ENCODE assay signal across 22 mouse cellular contexts in genomic region chr4:128155226-128155625, GRCm38 (mm10).
DNase-seq lines count a peak whose midpoint lies in the region; ATAC-seq lines count a peak whose summit lies in the region.
"Had no signal": no experiment of that assay in that cellular context is flagged by ENCODE, and none has a peak within 500 bp of the region (broad histone marks: within the 10 kb centered on the region; RNA-seq: fewer than 3 reads in every experiment).

No protein-coding gene starts in this region.

- intact Hi-C loops in left cerebral cortex, postnatal 4 days (cut with DNase I): no loop called here

- 27% methylated on average over 3 of the region's 3 CpGs for WGBS in midbrain, embryonic 12.5 days
- 33% methylated on average over 3 of the region's 3 CpGs for WGBS in midbrain, embryonic 11.5 days
- 20% methylated on average over 3 of the region's 3 CpGs for WGBS in embryonic facial prominence, embryonic 10.5 days
- 11% methylated on average over 3 of the region's 3 CpGs for WGBS in limb, embryonic 11.5 days

- DNase-seq in embryo, embryonic 9.5 days (ENCODE audit: extremely low spot score): peak; percentile 9
- no peak for DNase-seq in embryo, embryonic 10.5 days (ENCODE audit: low spot score)
- no peak for DNase-seq in midbrain, embryonic 11.5 days (ENCODE audit: low spot score, missing footprints)
- DNase-seq in embryonic facial prominence, embryonic 10.5 days (ENCODE audit: low spot score): peak; percentile 22
- peak; percentile 64 for DNase-seq in limb, embryonic 11.5 days (ENCODE audit: low spot score)
- no peak for DNase-seq in left cerebral cortex, postnatal 4 days
- DNase-seq: adrenal gland, postnatal 14 days; cerebellum, adult 18-20 months; cerebellum, adult 9-11 months; cerebellum, postnatal 36 days; gastrocnemius, postnatal 10 days; heart, adult 18-20 months; heart, postnatal 14 days had no signal

- H3K27me3 ChIP-seq in midbrain, embryonic 12.5 days: no peaks in the 10 kb centered on the region
- no peaks in the 10 kb centered on the region for H3K27me3 ChIP-seq in midbrain, embryonic 11.5 days (ENCODE audit: control insufficient read depth, insufficient read depth, low read length)
- no peaks in the 10 kb centered on the region for H3K27me3 ChIP-seq in embryonic facial prominence, embryonic 10.5 days (replicated peaks; ENCODE audit: low read depth, poor library complexity, severe bottlenecking)
- no peaks in the 10 kb centered on the region for H3K27me3 ChIP-seq in limb, embryonic 11.5 days (ENCODE audit: control insufficient read depth, insufficient read depth, low read length)
- H3K27me3 ChIP-seq: CH12.LX; forebrain, embryonic 15.5 days; heart, embryonic 15.5 days; hindbrain, embryonic 13.5 days; Patski had no signal

- ATAC-seq in midbrain, embryonic 12.5 days (ENCODE audit: low FRiP score, low read depth): no peak
- no peak for ATAC-seq in midbrain, embryonic 11.5 days (ENCODE audit: low FRiP score)
- no peak for ATAC-seq in limb, embryonic 11.5 days (ENCODE audit: insufficient number of reproducible peaks, low FRiP score, low TSS enrichment, low read depth)
- ATAC-seq: activated CD4-positive, CD25-positive, alpha-beta regulatory T cell, adult 4 months; forebrain, embryonic 15.5 days; hindbrain, postnatal 0 days; Patski had no signal

- no peak overlapping the region for H3K4me3 ChIP-seq in midbrain, embryonic 12.5 days
- no peak overlapping the region for H3K4me3 ChIP-seq in midbrain, embryonic 11.5 days (ENCODE audit: low read depth, low read length)
- H3K4me3 ChIP-seq in embryonic facial prominence, embryonic 10.5 days: no peak overlapping the region
- no peak overlapping the region for H3K4me3 ChIP-seq in limb, embryonic 11.5 days (ENCODE audit: low read depth, low read length)
- H3K4me3 ChIP-seq: forebrain, embryonic 15.5 days; heart, embryonic 10.5 days; heart, embryonic 15.5 days; hindbrain, embryonic 13.5 days had no signal

- peaks cover 9% of the 10 kb centered on the region; the same call in 1 of the 2 replicates for H3K4me1 ChIP-seq in midbrain, embryonic 12.5 days
- H3K4me1 ChIP-seq in midbrain, embryonic 11.5 days (ENCODE audit: control insufficient read depth, insufficient read depth, low read length): no peaks in the 10 kb centered on the region
- peaks cover 10% of the 10 kb centered on the region for H3K4me1 ChIP-seq in embryonic facial prominence, embryonic 10.5 days
- 0 out of 2 replicates have a peak, but pooled peaks cover 5% of the 10 kb centered on the region for H3K4me1 ChIP-seq in limb, embryonic 11.5 days (ENCODE audit: control insufficient read depth, insufficient read depth, low read length)
- H3K4me1 ChIP-seq: forebrain, embryonic 15.5 days; heart, embryonic 15.5 days had no signal

- H3K9me3 ChIP-seq in midbrain, embryonic 12.5 days: no peaks in the 10 kb centered on the region
- no peaks in the 10 kb centered on the region for H3K9me3 ChIP-seq in midbrain, embryonic 11.5 days (ENCODE audit: control insufficient read depth, low read length)
- H3K9me3 ChIP-seq in embryonic facial prominence, embryonic 10.5 days: no peaks in the 10 kb centered on the region
- H3K9me3 ChIP-seq in limb, embryonic 11.5 days (ENCODE audit: control insufficient read depth, low read length): no peaks in the 10 kb centered on the region
- H3K9me3 ChIP-seq: forebrain, embryonic 15.5 days; heart, embryonic 10.5 days; heart, embryonic 15.5 days; hindbrain, embryonic 13.5 days had no signal

- H3K27ac ChIP-seq in midbrain, embryonic 12.5 days (replicated peaks): 0 out of 2 replicates have a peak overlapping the region, but pooled peaks have one; percentile 10
- H3K27ac ChIP-seq in midbrain, embryonic 11.5 days (ENCODE audit: low read depth, low read length): no peak overlapping the region
- H3K27ac ChIP-seq in embryonic facial prominence, embryonic 10.5 days (replicated peaks): no peak overlapping the region
- no peak overlapping the region for H3K27ac ChIP-seq in limb, embryonic 11.5 days (replicated peaks; ENCODE audit: low read depth, low read length)
- H3K27ac ChIP-seq: forebrain, embryonic 15.5 days; heart, embryonic 10.5 days; heart, embryonic 15.5 days; hindbrain, embryonic 13.5 days; hindbrain, postnatal 0 days had no signal

- no peak overlapping the region for H3K9ac ChIP-seq in midbrain, embryonic 12.5 days (replicated peaks)
- no peak overlapping the region for H3K9ac ChIP-seq in midbrain, embryonic 11.5 days (ENCODE audit: low read length)
- no peak overlapping the region for H3K9ac ChIP-seq in limb, embryonic 11.5 days (ENCODE audit: low read length)
- H3K9ac ChIP-seq: forebrain, embryonic 15.5 days; heart, embryonic 15.5 days; hindbrain, embryonic 13.5 days had no signal

- no peak overlapping the region for H3K4me2 ChIP-seq in midbrain, embryonic 12.5 days (replicated peaks)
- H3K4me2 ChIP-seq in midbrain, embryonic 11.5 days: no peak overlapping the region
- H3K4me2 ChIP-seq in limb, embryonic 11.5 days (ENCODE audit: low read depth, severe bottlenecking): no peak overlapping the region
- H3K4me2 ChIP-seq: forebrain, embryonic 15.5 days; heart, embryonic 15.5 days; hindbrain, embryonic 13.5 days had no signal

- no peaks in the 10 kb centered on the region for H3K36me3 ChIP-seq in midbrain, embryonic 12.5 days
- no peaks in the 10 kb centered on the region for H3K36me3 ChIP-seq in midbrain, embryonic 11.5 days (ENCODE audit: control insufficient read depth, insufficient read depth, low read length)
- H3K36me3 ChIP-seq in embryonic facial prominence, embryonic 10.5 days (replicated peaks): no peaks in the 10 kb centered on the region
- no peaks in the 10 kb centered on the region for H3K36me3 ChIP-seq in limb, embryonic 11.5 days (ENCODE audit: control insufficient read depth, insufficient read depth, low read length)
- H3K36me3 ChIP-seq: forebrain, embryonic 15.5 days; heart, embryonic 10.5 days; heart, embryonic 15.5 days; hindbrain, embryonic 13.5 days had no signal

Comparison
In these comparisons a context has a peak if more than half of its experiments do, and no peak if none do; other contexts are left out.
1. DNase-seq: peak in embryo, embryonic 9.5 days (single experiment), embryonic facial prominence, embryonic 10.5 days (single experiment) and limb, embryonic 11.5 days (single experiment); none in embryo, embryonic 10.5 days (single experiment), midbrain, embryonic 11.5 days (single experiment) and left cerebral cortex, postnatal 4 days (single experiment).